Mouse (Mus musculus): ENCODE data around the gene Hmmr.
"Not testable (repeated sequence)": the region's sequence is repeated elsewhere in the genome, so short reads cannot be mapped to it uniquely, and the experiment has no call there.

Gene Hmmr

GRCm38 (mm10) chr11:40733339-40734174 lies at the start of gene Hmmr, which contains the start of gene Nudcd2:
TSS of gene Hmmr (minus strand) at chr11:40733422.
TSS of gene Nudcd2 (plus strand) at chr11:40733667.
- DNase-seq (ENCODE audit: low spot score) = peak; percentile 78

- no peak for DNase-seq (ENCODE audit: low spot score)
Observed at GRCm38 (mm10) chr11:40781857-40782256, 48.6 kb upstream of the Hmmr start.

- DNase-seq (ENCODE audit: low spot score) = no peak
Observed at GRCm38 (mm10) chr11:40775315-40776269, 42.4 kb upstream of the Hmmr start.

- no peak for DNase-seq (ENCODE audit: low spot score)
Observed at GRCm38 (mm10) chr11:40764690-40765089, 31.5 kb upstream of the Hmmr start.

- no peak for DNase-seq (ENCODE audit: low spot score)
Observed at GRCm38 (mm10) chr11:40763395-40763794, 30.2 kb upstream of the Hmmr start.

- no peak for DNase-seq (ENCODE audit: low spot score)
Observed at GRCm38 (mm10) chr11:40759896-40760295, 26.7 kb upstream of the Hmmr start.

- DNase-seq (ENCODE audit: low spot score) = no peak
Observed at GRCm38 (mm10) chr11:40755968-40756367, 22.7 kb upstream of the Hmmr start.

- peak; percentile 73 for DNase-seq (ENCODE audit: low spot score)
Observed at GRCm38 (mm10) chr11:40755109-40755627, 21.9 kb upstream of the Hmmr start, which contains the start of gene Ccng1. TSS of gene Ccng1 (minus strand) at chr11:40755311.

- no peak for DNase-seq (ENCODE audit: low spot score)
Observed at GRCm38 (mm10) chr11:40754664-40755107, 21.5 kb upstream of the Hmmr start.

GRCm38 (mm10) chr11:40753836-40754235 lies 20.6 kb upstream of the Hmmr start:
- no peak for DNase-seq (ENCODE audit: low spot score)

GRCm38 (mm10) chr11:40747716-40748115 lies 14.5 kb upstream of the Hmmr start:
- DNase-seq (ENCODE audit: low spot score) = no peak

- DNase-seq (ENCODE audit: low spot score) = no peak
Observed at GRCm38 (mm10) chr11:40746361-40746760, 13.1 kb upstream of the Hmmr start.

GRCm38 (mm10) chr11:40744348-40744747 lies 11.1 kb upstream of the Hmmr start:
- no peak for DNase-seq (ENCODE audit: low spot score)

- DNase-seq (ENCODE audit: low spot score) = no peak
Observed at GRCm38 (mm10) chr11:40741605-40742262, 8.5 kb upstream of the Hmmr start.

GRCm38 (mm10) chr11:40737369-40737768 lies 4.1 kb upstream of the Hmmr start:
- DNase-seq (ENCODE audit: low spot score) = no peak

- DNase-seq (ENCODE audit: low spot score) = no peak
Observed at GRCm38 (mm10) chr11:40734251-40734752, 1.1 kb upstream of the Hmmr start.

GRCm38 (mm10) chr11:40732997-40733338 lies 254 bp downstream of the Hmmr start:
- DNase-seq (ENCODE audit: low spot score) = no peak

- no peak for DNase-seq (ENCODE audit: low spot score)
Observed at GRCm38 (mm10) chr11:40718324-40718723, 14.9 kb downstream of the Hmmr start.

- DNase-seq (ENCODE audit: low spot score) = no peak
Observed at GRCm38 (mm10) chr11:40715524-40715923, 17.7 kb downstream of the Hmmr start.

- peak; percentile 7 for DNase-seq (ENCODE audit: low spot score)
Observed at GRCm38 (mm10) chr11:40713858-40714257, 19.4 kb downstream of the Hmmr start.

GRCm38 (mm10) chr11:40709899-40710298 lies 23.3 kb downstream of the Hmmr start:
- not testable (repeated sequence) for DNase-seq (ENCODE audit: low spot score)

GRCm38 (mm10) chr11:40695103-40695502 lies 38.1 kb downstream of the Hmmr start, which contains the start of gene Mat2b:
TSS of gene Mat2b (minus strand) at chr11:40695203.
- no peak for DNase-seq (ENCODE audit: low spot score)
